Comparison of ENCODE assay signal across 15 mouse cellular contexts in the genomic region with DNA sequence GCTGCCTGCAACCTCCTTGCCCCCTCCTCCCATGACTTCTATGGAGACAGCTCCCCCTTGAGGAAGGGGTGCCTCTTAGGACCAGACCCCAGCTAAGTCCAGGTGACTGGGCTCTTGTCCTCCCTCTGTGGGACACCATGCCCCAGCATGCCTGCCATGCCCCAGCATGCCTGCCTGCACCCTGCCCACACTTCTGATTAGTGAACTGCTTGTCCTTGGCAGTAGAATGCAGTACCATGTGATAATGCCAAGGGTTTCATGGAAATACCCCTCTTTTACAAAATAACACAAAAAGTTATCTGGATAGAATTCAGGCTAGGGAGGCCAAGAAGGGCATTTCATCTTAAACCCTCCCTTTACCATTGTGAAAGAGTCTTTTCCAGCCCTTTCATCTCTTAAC. TPM values are rescaled to one million over a fixed set of nuclear protein-coding genes. Genes with fewer than 3 reads are reported as not detected.
DNase-seq lines count a peak whose midpoint lies in the region; ATAC-seq and TF ChIP-seq lines count a peak whose summit lies in the region.
"Had no signal": no experiment of that assay in that cellular context is flagged by ENCODE, and none has a peak within 500 bp of the region (broad histone marks: within the 10 kb centered on the region; RNA-seq: fewer than 3 reads in every experiment).

No protein-coding gene starts in this region.

- H3K36me3 ChIP-seq in heart, embryonic 11.5 days (ENCODE audit: control insufficient read depth, insufficient read depth, low read length) = peaks cover 10% of the 10 kb centered on the region

- DNase-seq in heart, postnatal 25 days (ENCODE audit: low spot score) = no peak
- DNase-seq in layer of hippocampus, adult 2 months (ENCODE audit: low spot score in 2 of 2) = no peak
- DNase-seq in layer of hippocampus, postnatal 36 days = no peak
- DNase-seq in urinary bladder, postnatal 14 days (ENCODE audit: low spot score) = peak; percentile 41
- no peak for DNase-seq in urinary bladder, adult 2 months (ENCODE audit: low spot score)
- DNase-seq in c-Kit-positive CD71-positive TER-119-positive erythroid progenitor cells, embryonic 14.5 days (ENCODE audit: low spot score) = no peak
- DNase-seq in embryo, embryonic 9.5 days (ENCODE audit: extremely low spot score) = no peak
- DNase-seq: cerebellum, postnatal 14 days had no signal

- 0 out of 2 replicates have a peak, but pooled peaks have one; percentile 26 for TF ChIP-seq CTCF in layer of hippocampus, adult 2 months (conservative IDR thresholded peaks at IDR 0.05)

- H3K27me3 ChIP-seq in heart, embryonic 11.5 days (ENCODE audit: control insufficient read depth, insufficient read depth, low read length) = no peaks in the 10 kb centered on the region
- H3K27me3 ChIP-seq: kidney, embryonic 15.5 days; midbrain, embryonic 13.5 days had no signal

- no peak for ATAC-seq in heart, embryonic 11.5 days (replicated peaks; ENCODE audit: insufficient number of reproducible peaks, low FRiP score, low TSS enrichment)
- ATAC-seq: hindbrain, embryonic 16.5 days; midbrain, embryonic 13.5 days had no signal

- 0 out of 2 replicates have a peak overlapping the region, but pooled peaks have one; percentile 12 for H3K27ac ChIP-seq in heart, embryonic 11.5 days (ENCODE audit: low read depth, low read length)
- H3K27ac ChIP-seq in layer of hippocampus, adult 2 months = peak overlapping the region; percentile 43; the same call in 1 of the 2 replicates
- H3K27ac ChIP-seq: embryonic facial prominence, embryonic 10.5 days; kidney, embryonic 15.5 days; liver, embryonic 14.5 days; macrophage had no signal

- no peaks in the 10 kb centered on the region for H3K9me3 ChIP-seq in heart, embryonic 11.5 days (replicated peaks; ENCODE audit: control insufficient read depth, low read length)
- H3K9me3 ChIP-seq: embryonic facial prominence, embryonic 10.5 days; kidney, embryonic 15.5 days; midbrain, embryonic 13.5 days had no signal

- intact Hi-C loops in heart, postnatal 25 days (cut with DNase I) = no loop called here

- H3K4me3 ChIP-seq in heart, embryonic 11.5 days (ENCODE audit: low read depth, low read length) = no peak overlapping the region
- no peak overlapping the region for H3K4me3 ChIP-seq in layer of hippocampus, adult 2 months
- H3K4me3 ChIP-seq: embryonic facial prominence, embryonic 10.5 days; kidney, embryonic 15.5 days; midbrain, embryonic 13.5 days had no signal

- no peak overlapping the region for H3K9ac ChIP-seq in heart, embryonic 11.5 days (ENCODE audit: low read depth, low read length)
- H3K9ac ChIP-seq: kidney, embryonic 15.5 days; liver, embryonic 14.5 days; midbrain, embryonic 13.5 days had no signal

- peaks cover 32% of the 10 kb centered on the region for H3K4me1 ChIP-seq in heart, embryonic 11.5 days (ENCODE audit: control insufficient read depth, insufficient read depth, low read length)

- no peak overlapping the region for H3K4me2 ChIP-seq in heart, embryonic 11.5 days
- H3K4me2 ChIP-seq: kidney, embryonic 15.5 days; midbrain, embryonic 13.5 days had no signal

RNA-seq across cellular contexts. Expression of gene Angptl2, which starts 29.5 kb away (rescaled TPM):
- 34.3 and 47.8 TPM in 2 replicates for polyA plus RNA-seq in heart, embryonic 11.5 days (2014; fragmentation: Nextera tagmentation; extraction: Ambion mirVana)
- 10 to 100 TPM; 47.9 to 78.9 TPM for total RNA-seq in heart, postnatal 25 days (2021)
- 1 to 10 TPM in 1 of 2 experiments, under 1 TPM in 1; 0.81 to 2.2 TPM for total RNA-seq in layer of hippocampus, adult 2 months (2021)
- 1 to 10 TPM; 1.1 to 1.7 TPM for total RNA-seq in layer of hippocampus, postnatal 36 days (2021)
- polyA plus RNA-seq in urinary bladder, adult 2 months (2012; rRNA removed) = 67.7 and 73.5 TPM in 2 replicates

Comparison
In these comparisons a context has a peak if more than half of its experiments do, and no peak if none do; other contexts are left out.
1. RNA of gene Angptl2, which starts 29.5 kb away (total RNA-seq): 47.9 to 78.9 TPM in heart, postnatal 25 days; 0.81 to 2.2 TPM in layer of hippocampus, adult 2 months and 1.1 to 1.7 TPM in layer of hippocampus, postnatal 36 days; every median in the first group is over 10 times any median in the second.